Mouse (Mus musculus) adrenal gland, postnatal 0 days (tissue): Measurements from ENCODE around the gene Lrrc39. TPM values are rescaled to one million over a fixed set of nuclear protein-coding genes. Genes with fewer than 3 reads are reported as not detected.

Source experiments
- polyA plus RNA-seq: library from polyadenylated mRNA; unstranded; fragments of >200 nt; fragmentation: Nextera tagmentation; extraction: Ambion mirVana; gene quantifications from 2 replicates; pipeline ENCODE4 v1.2.1, GENCODE M21; 2015

Lrrc39 gene
- 1.1 and 1.4 TPM in 2 replicates for polyA plus RNA-seq

DNA sequence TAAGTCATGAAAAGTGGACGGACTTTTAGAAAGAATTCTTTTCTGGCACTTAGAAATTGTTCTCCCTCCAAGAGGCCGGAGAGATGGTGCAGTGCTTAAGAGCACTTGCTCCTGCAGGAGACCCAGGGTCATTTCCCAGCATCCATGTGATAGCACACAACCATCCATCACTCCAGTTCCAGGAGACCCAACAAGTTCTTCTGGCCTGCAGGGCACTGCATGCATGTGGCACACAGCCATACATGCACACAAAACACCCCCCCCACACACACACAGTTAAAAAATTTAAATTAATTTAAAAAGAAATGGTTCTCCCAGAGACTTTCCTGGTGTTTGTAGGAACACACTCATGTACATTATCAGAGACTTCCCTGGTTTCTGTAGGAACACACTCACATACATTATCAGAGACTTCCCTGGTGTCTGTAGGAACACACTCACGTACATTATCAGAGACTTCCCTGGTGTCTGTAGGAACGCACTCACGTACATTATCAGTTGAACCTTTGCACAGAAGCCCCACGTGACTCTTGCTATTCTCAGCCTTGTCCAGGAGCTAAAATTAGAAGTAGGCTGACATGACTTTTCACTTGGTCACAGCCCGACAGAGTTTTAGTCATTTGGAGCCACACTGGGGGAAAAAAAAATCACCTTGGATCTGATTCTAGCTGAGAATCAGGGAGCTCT, at the start of gene Lrrc39:
Lrrc39 (plus strand) TSS at position 566 of the 687 bp plus-strand sequence.

DNA sequence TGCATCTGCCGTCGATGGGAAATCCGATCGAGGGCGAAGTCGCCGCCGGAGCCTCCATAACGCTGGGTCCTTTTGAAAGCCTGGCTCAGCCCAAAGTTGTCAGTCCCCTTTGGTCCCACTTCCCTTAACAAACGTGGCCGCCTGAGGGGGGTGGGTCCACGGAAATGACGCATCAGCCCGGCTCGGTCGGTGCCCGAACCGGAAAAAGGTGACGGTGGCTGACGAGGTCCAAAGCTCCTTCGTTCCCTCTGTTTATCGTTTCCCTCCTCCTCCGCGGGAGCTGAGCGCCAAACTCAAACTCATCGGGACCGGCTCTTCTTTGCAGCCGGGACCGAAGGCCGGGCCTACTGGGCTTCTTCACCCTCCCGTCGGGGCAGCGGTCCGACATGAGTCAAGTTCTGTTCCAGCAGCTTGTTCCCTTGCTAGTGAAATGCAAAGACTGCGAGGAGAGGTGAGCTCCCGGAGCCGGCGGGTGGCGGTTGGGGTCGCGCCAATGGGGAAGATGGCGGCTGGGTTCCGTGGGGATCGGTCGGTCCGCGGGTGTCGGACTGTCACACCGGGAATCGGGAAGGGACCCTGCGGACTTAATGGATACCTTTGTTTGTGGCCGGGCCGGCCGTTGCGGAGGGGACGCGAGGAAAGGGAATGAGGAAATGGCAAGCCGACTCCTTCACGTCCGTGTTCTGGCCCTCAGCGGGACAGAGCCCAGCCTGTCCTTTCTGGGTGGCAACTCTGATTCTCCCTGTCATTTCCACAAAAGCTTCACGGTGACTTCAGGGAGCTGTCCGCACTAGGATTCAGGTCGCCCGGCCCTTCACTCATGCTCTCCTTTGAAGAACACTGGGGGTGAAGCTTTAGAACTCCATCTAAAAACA, 32.2 kb downstream of the Lrrc39 start, which contains the start of gene Sass6:
Sass6 (plus strand) TSS at position 255 of the 875 bp plus-strand sequence.

DNA sequence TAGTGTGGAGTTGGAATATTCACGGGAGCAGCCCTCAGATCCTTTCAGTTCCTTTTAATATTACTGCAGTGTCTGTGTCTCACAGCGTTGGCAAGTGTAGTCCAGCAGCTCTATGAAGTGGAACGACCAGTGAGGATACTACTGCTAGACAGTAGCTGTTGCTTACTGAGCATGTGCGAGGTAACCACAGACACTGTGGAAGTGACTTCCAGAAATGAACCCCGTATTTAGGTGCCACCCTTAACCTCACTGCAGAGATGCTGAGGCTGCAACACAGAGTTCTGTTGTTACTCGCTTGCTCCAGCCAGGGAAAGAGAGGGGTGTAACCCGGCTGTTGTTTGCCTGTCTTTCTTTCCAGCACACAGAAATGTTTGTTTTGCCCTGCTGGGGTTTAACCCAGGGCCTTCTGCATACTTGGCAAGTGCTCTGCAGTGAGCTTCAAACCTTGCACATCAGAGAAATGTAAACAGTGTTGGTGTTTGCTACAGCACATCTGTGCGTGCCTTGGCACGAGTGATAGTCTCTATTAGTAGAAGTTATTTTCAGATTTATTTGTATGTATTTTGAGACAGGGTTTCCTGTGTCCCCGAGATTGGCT, 51.6 kb downstream of the Lrrc39 start, which contains the start of gene Trmt13:
Trmt13 (minus strand) TSS at position 293 of the 598 bp plus-strand sequence.

Other genes starting within 250 kb of the Lrrc39 start
- 3.8 and 5.2 TPM in 2 replicates for gene Cdc14a, start 138.9 kb upstream of the Lrrc39 start, polyA plus RNA-seq
- gene Rtca, start 54.8 kb upstream of the Lrrc39 start, polyA plus RNA-seq = 58.8 and 72.9 TPM in 2 replicates
- gene Dbt, start 49.9 kb upstream of the Lrrc39 start, polyA plus RNA-seq = 11.2 and 24.2 TPM in 2 replicates
- gene Sass6, start 32.0 kb downstream of the Lrrc39 start, polyA plus RNA-seq = 6.4 and 6.9 TPM in 2 replicates
- gene Trmt13, start 51.6 kb downstream of the Lrrc39 start, polyA plus RNA-seq = 11.8 and 17.6 TPM in 2 replicates
- 46.6 and 69.5 TPM in 2 replicates for gene Mfsd14a, start 99.7 kb downstream of the Lrrc39 start, polyA plus RNA-seq
- gene Gm43191, start 118.3 kb downstream of the Lrrc39 start, polyA plus RNA-seq = not detected in 2 replicates
- gene Slc35a3, start 149.9 kb downstream of the Lrrc39 start, polyA plus RNA-seq = 7.0 and 7.4 TPM in 2 replicates
- gene Agl, start 245.2 kb downstream of the Lrrc39 start, polyA plus RNA-seq = 9.5 and 13.5 TPM in 2 replicates